Mouse (Mus musculus) kidney, adult 2 months (tissue): ENCODE data around the gene Rnf115.

Experiments
- CTCF ChIP-seq: fragments of 200-500 bp; conservative IDR thresholded peaks from 2 replicates; pipeline ENCODE4 v1.5.1; 2011; ENCODE audit warnings: low read depth, mild to moderate bottlenecking, control low read depth, low read length, moderate library complexity, mixed read lengths; ENCODE audit not compliant: insufficient read depth, insufficient read length
- POLR2A ChIP-seq: fragments of 200-500 bp; IDR thresholded peaks from one replicate; pipeline ENCODE4 v1.6.1; 2011; ENCODE audit warnings: low read depth, low read length, control low read depth

DNA sequence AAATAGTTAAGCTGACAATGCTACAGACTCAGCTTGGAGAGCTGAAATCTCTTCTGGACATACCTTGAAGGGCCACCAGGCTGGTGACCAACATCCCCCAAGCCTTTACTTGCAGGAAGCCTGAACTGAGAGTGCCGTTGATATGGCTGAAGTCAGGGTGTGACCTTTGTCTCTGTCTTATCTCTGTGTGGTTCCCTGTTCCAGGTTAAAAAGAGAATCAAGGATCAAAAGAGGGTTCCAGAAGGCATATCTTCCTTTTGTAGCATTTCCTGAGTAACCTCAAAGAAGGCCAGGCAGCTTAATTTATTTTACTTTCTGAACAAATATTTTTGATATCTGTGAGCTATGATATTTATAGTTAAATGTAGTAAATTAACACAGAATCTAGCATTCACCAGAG is 74.8 kb downstream of the Rnf115 start:
- no peak for TF ChIP-seq CTCF
- TF ChIP-seq POLR2A = no peak
